Mouse (Mus musculus) thymus, adult 2 months (tissue): ENCODE measurements around the gene Olfr1411.

Source experiments
- CTCF ChIP-seq: fragments of 200-500 bp; IDR thresholded peaks from 2 replicates; pipeline ENCODE4 v1.5.1; 2012; ENCODE audit warnings: mild to moderate bottlenecking, control low read depth, low read length, moderate library complexity, borderline replicate concordance; ENCODE audit not compliant: control insufficient read depth, poor library complexity, insufficient read depth; ENCODE audit errors: extremely low read depth
- POLR2A ChIP-seq: fragments of 200-500 bp; IDR thresholded peaks from 2 replicates; pipeline ENCODE4 v1.6.1; 2012; ENCODE audit warnings: mild to moderate bottlenecking, low read length, control low read depth, moderate library complexity; ENCODE audit not compliant: control insufficient read depth, poor library complexity, insufficient read depth; ENCODE audit errors: extremely low read depth

DNA sequence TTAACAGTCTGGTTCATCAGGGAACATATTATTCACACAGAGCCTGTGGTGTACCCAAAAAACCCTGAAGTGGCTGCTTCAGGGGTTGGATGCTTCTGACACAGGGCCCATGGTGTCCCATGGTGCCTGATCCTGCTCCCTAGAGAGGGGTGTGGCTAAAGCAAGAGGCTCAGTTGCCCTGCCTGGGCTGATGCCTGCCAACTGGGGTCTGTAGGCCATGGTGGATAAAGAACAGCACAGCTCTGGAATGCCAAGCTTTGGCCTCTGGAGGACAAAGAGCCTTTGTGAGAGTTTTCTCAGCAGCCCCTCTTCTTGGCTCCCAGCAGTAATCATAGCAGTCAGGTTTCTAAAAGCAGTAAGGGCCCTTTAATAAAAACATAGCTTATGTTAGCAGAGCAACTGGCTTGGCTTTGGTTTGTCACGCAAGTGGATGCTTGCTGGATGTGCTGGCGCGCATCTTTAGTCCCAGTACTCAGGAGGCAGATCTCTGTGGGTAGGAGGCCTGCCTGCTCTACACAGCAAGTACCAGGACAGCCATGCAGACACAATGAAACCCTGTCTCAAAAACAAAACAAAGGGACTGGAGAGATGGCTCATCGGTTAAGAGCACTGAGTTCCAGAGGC, 40.9 kb downstream of the Olfr1411 start:
- TF ChIP-seq CTCF = no peak
- TF ChIP-seq POLR2A = no peak
